Mouse (Mus musculus): ENCODE measurements around the gene P2rx7.

GRCm38 (mm10) chr5:122719168-122719567 lies 75.5 kb downstream of the P2rx7 start:
- TF ChIP-seq CTCF (IDR thresholded peaks at IDR 0.05) (no peak), POLR2A (IDR thresholded peaks at IDR 0.05; ENCODE audit: insufficient read depth, low read depth, low read length) (no peak), EP300 (IDR thresholded peaks at IDR 0.05; ENCODE audit: insufficient read depth, low read depth, low read length) (no peak)

All from heart, adult 2 months (tissue).